Mouse (Mus musculus) midbrain, embryonic 15.5 days (tissue): ENCODE measurements around the gene Plxnb3. TPM values are rescaled to one million over a fixed set of nuclear protein-coding genes. Genes with fewer than 3 reads are reported as not detected.
A peak's percentile ranks its signal among the peaks of the same experiment; 100 is the strongest.

ENCODE experiments used
- ATAC-seq: fragments of 200-750 bp; cut with Nextera tagmentation; replicated peaks from 2 replicates; pipeline ENCODE4 v1.8.0; 2017; ENCODE audit warnings: moderate TSS enrichment
- H3K27ac ChIP-seq: fragments of 300-500 bp; sonication (generic); 2 replicates; pipeline ENCODE4 v1.5.1; 2015; ENCODE audit warnings: mild to moderate bottlenecking, inconsistent platforms
- H3K27me3 ChIP-seq: fragments of 300-500 bp; sonication (generic); replicated peaks from 2 replicates; pipeline ENCODE4 v1.6.1; 2015; ENCODE audit warnings: inconsistent platforms
- H3K36me3 ChIP-seq: fragments of 300-500 bp; sonication (generic); replicated peaks from 2 replicates; pipeline ENCODE4 v1.6.1; 2015; ENCODE audit warnings: inconsistent platforms
- H3K4me1 ChIP-seq: fragments of 300-500 bp; sonication (generic); 2 replicates; pipeline ENCODE4 v1.6.1; 2015; ENCODE audit warnings: inconsistent platforms
- H3K4me2 ChIP-seq: fragments of 300-500 bp; sonication (generic); 2 replicates; pipeline ENCODE4 v1.6.1; 2015; ENCODE audit warnings: inconsistent platforms, mild to moderate bottlenecking, moderate library complexity
- H3K4me3 ChIP-seq: fragments of 300-500 bp; sonication (generic); 2 replicates; pipeline ENCODE4 v1.5.1; 2015; ENCODE audit warnings: mild to moderate bottlenecking, inconsistent platforms
- H3K9ac ChIP-seq: fragments of 300-500 bp; sonication (generic); 2 replicates; pipeline ENCODE4 v1.6.1; 2015; ENCODE audit warnings: mild to moderate bottlenecking, inconsistent platforms
- H3K9me3 ChIP-seq: fragments of 300-500 bp; sonication (generic); 2 replicates; pipeline ENCODE4 v1.6.1; 2016; ENCODE audit warnings: inconsistent platforms
- WGBS: fragments of 180-500 bp; shearing (Covaris S2); methylation state at CpG from one replicate; pipeline ENCODE4 v1.1.7; 2015; ENCODE audit warnings: mixed read lengths; 5-methylcytosine and 5-hydroxymethylcytosine counted together
- polyA plus RNA-seq: library from polyadenylated mRNA; unstranded; fragments of >200 nt; fragmentation: Nextera tagmentation; extraction: Ambion mirVana; gene quantifications from 2 replicates; pipeline ENCODE4 v1.2.1, GENCODE M21; 2015

Gene Plxnb3
- polyA plus RNA-seq, 1 experiment from 2014 or later: 0.35 TPM

DNA sequence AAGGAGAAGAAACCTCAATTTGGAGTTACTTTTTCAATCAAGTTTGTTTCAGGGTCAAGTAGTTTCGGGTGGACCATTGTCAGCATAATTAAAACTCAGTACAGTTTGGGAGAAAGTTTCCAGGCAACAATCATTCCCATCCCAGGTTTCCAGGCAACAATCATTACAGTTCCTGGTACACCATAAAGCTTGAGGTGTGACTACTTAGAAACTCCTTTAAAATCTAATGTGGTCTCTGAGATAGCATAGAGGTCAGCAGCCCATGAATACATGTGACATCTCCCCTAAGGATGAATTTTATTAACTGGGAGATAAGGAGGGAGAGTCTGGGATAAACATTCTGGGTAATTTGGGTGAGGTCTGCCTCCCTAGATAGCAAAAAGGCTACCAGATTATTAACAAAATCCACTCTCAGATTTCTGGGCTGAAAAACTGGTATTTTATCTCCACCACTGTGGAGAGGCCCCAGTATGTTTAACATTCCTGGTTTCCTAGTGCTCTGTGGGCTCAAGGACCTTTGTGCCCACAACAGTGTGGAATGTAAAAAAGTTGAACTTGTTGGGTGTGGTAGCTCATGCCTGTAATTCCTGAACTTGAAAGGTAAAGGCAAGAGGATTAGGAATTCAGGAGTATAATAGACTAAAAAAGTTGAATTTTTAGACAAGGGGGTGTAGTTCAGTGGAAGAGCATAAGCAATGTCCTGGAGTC is 12.0 kb upstream of the Plxnb3 start:
- H3K4me2 ChIP-seq: no peak overlapping the region
- no peak overlapping the region for H3K9ac ChIP-seq
- H3K4me1 ChIP-seq: no peaks in the 10 kb centered on the region
- H3K27ac ChIP-seq: no peak overlapping the region
- H3K9me3 ChIP-seq: no peaks in the 10 kb centered on the region
- no peaks in the 10 kb centered on the region for H3K36me3 ChIP-seq
- ATAC-seq: no peak
- H3K4me3 ChIP-seq: no peak overlapping the region
- WGBS: 88% methylated on average over 1 of the region's 1 CpGs
- no peaks in the 10 kb centered on the region for H3K27me3 ChIP-seq

DNA sequence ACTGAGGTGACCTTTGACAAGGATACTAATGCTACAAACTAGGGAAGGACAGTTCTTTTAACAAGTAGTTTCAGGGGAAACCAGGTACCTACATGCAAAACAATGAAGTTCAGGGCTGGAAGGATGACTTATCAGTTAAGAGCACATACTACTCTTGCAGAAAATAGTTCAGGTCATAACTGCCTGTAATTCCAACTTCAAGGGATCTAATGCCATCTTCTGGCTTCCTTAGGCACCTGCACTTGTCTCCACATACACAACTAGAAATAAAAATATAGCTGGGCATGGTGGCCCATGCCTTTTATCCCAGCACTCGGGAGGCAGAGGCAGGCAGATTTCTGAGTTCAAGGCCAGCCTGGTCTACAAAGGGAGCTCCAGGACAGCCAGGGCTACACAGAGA is 7.9 kb upstream of the Plxnb3 start:
- H3K27ac ChIP-seq: no peak overlapping the region
- no peak overlapping the region for H3K4me2 ChIP-seq
- no peak overlapping the region for H3K9ac ChIP-seq
- ATAC-seq: no peak
- WGBS: 86% methylated on average over 1 of the region's 1 CpGs
- no peaks in the 10 kb centered on the region for H3K27me3 ChIP-seq
- no peaks in the 10 kb centered on the region for H3K9me3 ChIP-seq
- no peaks in the 10 kb centered on the region for H3K4me1 ChIP-seq
- no peaks in the 10 kb centered on the region for H3K36me3 ChIP-seq
- no peak overlapping the region for H3K4me3 ChIP-seq

DNA sequence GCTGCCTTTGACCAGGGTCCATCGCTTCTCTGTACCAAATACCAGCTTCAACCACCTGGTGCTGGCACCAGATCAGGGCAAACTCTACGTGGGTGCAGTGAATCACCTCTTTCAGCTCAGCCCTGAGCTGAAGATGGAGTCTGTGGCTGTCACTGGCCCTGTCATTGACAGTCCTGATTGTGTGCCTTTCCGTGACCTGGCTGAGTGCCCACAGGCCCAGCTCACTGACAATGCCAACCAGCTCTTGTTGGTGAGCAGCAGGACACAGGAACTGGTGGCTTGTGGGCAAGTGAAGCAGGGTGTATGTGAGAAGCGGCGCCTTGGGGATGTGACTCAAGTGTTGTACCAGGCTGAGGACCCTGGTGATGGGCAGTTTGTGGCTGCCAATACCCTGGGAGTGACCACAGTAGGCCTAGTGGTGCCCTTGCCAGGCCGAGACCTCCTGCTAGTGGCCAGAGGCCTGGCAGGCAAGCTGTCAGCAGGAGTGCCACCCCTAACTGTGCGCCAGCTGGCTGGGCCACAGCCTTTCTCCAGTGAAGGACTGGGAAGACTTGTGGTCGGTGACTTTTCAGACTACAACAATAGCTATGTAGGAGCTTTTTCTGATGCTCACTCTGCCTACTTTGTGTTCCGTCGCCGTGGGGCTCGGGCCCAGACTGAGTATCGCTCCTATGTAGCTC is 1.9 kb downstream of the Plxnb3 start:
- Histone ChIP-seq H3K4me1 (no peaks in the 10 kb centered on the region), H3K36me3 (no peaks in the 10 kb centered on the region), H3K4me2 (no peak overlapping the region), H3K9me3 (no peaks in the 10 kb centered on the region), H3K9ac (no peak overlapping the region), H3K27ac (no peak overlapping the region), H3K4me3 (no peak overlapping the region), H3K27me3 (no peaks in the 10 kb centered on the region)
- ATAC-seq: no peak
- 78% methylated on average over 13 of the region's 13 CpGs for WGBS

DNA sequence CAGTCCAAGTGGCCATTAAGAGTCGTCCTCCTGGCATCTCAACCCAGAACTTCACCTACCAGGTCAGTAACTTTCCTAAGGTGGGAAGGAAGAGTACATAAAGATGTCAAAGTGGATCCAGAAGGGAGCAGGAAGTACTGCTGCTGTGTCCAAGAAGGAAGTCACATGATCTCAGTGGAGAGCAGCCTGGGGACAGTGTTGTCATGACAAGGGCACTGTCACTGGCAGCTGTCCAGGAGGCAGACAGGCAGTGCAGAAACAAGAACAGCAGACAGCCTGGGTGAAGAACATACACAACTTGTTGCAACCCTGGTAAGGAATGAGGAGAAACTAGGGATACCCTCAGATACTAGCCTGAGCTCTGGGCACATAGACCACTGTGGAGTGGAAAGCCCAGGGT is 8.4 kb downstream of the Plxnb3 start:
- no peak overlapping the region for H3K4me2 ChIP-seq
- no peaks in the 10 kb centered on the region for H3K36me3 ChIP-seq
- no peak overlapping the region for H3K27ac ChIP-seq
- H3K27me3 ChIP-seq: no peaks in the 10 kb centered on the region
- no peaks in the 10 kb centered on the region for H3K4me1 ChIP-seq
- no peak overlapping the region for H3K9ac ChIP-seq
- no peak overlapping the region for H3K4me3 ChIP-seq
- no peaks in the 10 kb centered on the region for H3K9me3 ChIP-seq
- ATAC-seq: no peak
- 71% methylated on average over 1 of the region's 1 CpGs for WGBS

DNA sequence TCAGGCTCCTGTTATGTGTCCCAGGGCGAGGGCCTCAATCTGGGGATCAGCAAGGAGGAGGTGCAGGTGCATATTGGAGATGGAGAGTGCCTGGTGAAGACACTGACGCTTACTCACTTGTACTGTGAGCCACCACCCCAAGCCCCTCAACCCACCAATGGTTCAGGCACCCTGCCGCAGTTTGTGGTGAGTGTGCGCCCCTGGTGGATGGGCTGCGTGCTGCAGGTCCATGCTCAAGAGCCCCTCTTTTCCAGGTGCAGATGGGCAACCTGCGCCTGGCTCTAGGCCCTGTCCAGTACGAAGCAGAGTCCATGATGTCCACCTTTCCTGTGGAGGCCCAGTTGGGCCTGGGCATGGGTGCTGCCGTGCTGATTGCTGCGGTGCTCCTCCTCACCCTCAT is 10.4 kb downstream of the Plxnb3 start:
- H3K9me3 ChIP-seq: no peaks in the 10 kb centered on the region
- WGBS: 60% methylated on average over 9 of the region's 9 CpGs

DNA sequence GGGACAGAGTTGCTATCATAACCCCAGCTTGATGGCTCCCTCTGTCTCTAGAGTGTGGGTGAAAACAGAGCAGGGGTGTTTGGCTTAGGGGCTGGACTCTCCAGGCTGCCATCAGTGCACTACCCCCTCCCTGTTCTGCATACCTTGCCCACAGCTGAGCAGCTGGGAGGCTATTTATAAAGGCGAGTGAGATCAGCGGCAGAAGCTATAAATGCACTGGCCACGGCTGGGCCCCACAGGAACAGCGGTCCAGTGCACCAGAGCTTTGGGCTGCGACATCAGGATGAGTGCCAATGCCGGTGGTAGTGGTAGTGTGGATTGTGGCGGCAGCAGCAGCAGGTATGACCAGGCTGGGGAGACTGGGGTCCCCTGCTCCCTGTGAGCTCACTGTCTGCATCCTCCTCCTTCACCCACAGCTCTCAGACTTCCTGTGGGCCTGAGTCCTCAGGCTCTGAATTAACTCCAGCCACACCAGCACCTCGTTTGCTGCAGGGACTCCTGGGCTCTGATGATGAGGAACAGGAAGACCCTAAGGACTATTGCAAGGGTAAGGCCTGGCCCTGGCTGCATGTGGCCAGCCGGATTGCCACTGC is 17.4 kb downstream of the Plxnb3 start, which contains the start of gene Srpk3:
TSS of gene Srpk3 (plus strand) at position 238 of the 593 bp plus-strand sequence.
- 55% methylated on average over 9 of the region's 9 CpGs for WGBS
- Histone ChIP-seq H3K4me1 (no peaks in the 10 kb centered on the region), H3K36me3 (peaks cover 3% of the 10 kb centered on the region; the same call in 1 of the 2 replicates), H3K4me3 (no peak within 1 kb of the TSS), H3K27ac (no peak within 1 kb of the TSS), H3K9me3 (no peaks in the 10 kb centered on the region), H3K27me3 (no peaks in the 10 kb centered on the region), H3K4me2 (no peak within 1 kb of the TSS), H3K9ac (no peak within 1 kb of the TSS)
- ATAC-seq: peak; percentile 15; the same call in 1 of the 2 replicates

More for the DNA sequence above, 10.4 kb downstream of the Plxnb3 start:
- H3K4me1 ChIP-seq: no peaks in the 10 kb centered on the region
- no peaks in the 10 kb centered on the region for H3K36me3 ChIP-seq
- no peak overlapping the region for H3K27ac ChIP-seq
- no peak for ATAC-seq
- H3K4me2 ChIP-seq: no peak overlapping the region
- no peak overlapping the region for H3K4me3 ChIP-seq
- no peaks in the 10 kb centered on the region for H3K27me3 ChIP-seq
- H3K9ac ChIP-seq: no peak overlapping the region

DNA sequence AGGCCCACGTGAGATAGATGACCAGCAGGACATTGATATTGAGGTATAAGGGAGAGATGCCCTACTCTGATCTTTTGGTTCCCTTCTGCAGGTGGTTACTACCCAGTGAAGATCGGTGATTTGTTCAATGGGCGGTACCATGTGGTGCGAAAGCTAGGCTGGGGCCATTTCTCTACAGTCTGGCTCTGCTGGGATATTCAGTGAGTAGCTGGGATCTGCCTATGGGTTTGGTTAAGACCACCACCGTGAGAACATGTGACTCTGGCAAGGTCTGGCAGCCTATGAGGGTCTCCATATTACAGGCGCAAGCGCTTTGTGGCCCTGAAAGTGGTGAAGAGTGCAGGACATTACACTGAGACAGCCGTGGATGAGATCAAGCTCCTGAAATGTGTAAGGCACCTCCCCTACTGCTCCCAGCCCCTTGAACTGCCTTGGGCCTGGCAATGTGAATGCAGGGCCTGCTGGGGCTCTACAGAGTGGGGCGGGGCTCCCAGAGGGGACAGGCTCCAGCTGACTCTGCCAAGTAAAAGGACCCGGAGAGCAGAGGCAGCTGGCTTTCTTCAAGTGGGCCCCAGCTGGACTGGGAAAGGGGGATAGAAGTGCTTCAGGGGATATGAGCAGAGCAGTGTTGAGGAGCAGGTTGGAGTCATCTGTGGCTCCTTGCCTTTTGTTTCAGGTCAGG is 18.1 kb downstream of the Plxnb3 start:
- Histone ChIP-seq H3K36me3 (peaks cover 6% of the 10 kb centered on the region; the same call in 1 of the 2 replicates), H3K27ac (no peak overlapping the region), H3K27me3 (no peaks in the 10 kb centered on the region), H3K9me3 (no peaks in the 10 kb centered on the region), H3K4me2 (no peak overlapping the region), H3K4me1 (no peaks in the 10 kb centered on the region), H3K9ac (no peak overlapping the region), H3K4me3 (no peak overlapping the region)
- WGBS: 77% methylated on average over 10 of the region's 10 CpGs
- peak; percentile 53 for ATAC-seq

DNA sequence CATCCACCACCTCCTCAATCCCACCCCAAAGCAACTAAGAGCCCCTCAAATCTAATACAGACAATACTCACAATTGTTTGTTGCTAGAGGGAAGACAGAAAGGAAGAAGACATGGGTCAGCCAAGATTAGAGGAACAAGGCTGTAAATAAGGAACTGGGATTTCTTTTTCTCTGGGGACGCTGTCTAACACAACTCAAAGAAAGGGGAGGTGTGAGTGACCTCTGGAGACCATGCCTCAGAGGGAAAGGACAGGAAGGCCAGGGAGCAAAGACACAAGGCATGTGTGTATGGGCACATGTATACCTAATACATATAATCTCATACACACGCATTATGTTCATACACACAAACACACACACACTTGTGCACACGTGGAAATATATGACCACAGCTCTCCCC is 25.3 kb downstream of the Plxnb3 start:
- ATAC-seq: no peak
- Histone ChIP-seq H3K27me3 (no peaks in the 10 kb centered on the region), H3K4me1 (peaks cover 14% of the 10 kb centered on the region), H3K4me3 (no peak overlapping the region), H3K36me3 (peaks cover 17% of the 10 kb centered on the region), H3K9ac (no peak overlapping the region), H3K4me2 (no peak overlapping the region), H3K27ac (no peak overlapping the region), H3K9me3 (no peaks in the 10 kb centered on the region)
- WGBS: 94% methylated on average over 3 of the region's 3 CpGs

DNA sequence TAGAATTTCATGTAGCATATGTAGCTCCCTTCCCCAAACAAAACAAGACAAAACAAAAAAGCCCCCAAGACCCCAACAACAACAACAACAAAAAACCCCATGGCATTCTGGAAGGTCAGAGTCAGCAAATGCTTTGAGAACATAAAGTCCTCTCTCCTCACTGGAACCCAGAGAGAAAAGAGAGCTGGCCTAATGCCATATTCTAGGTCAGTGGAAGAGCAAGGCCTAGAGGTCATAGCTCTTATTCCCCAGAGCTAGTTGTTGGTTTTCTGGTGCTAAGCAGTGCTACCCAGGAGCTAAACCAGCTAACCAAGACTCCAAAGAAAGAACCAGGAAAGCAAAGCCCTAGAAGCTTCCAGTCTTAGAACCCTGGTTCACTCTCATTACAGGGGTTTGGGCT is 28.8 kb downstream of the Plxnb3 start:
- H3K9ac ChIP-seq: peak overlapping the region; percentile 61
- no peak for ATAC-seq
- H3K4me3 ChIP-seq: peak overlapping the region; percentile 49
- H3K27me3 ChIP-seq: no peaks in the 10 kb centered on the region
- H3K4me1 ChIP-seq: peaks cover 28% of the 10 kb centered on the region
- H3K4me2 ChIP-seq: peak overlapping the region; percentile 55
- peak overlapping the region; percentile 90 for H3K27ac ChIP-seq
- no peaks in the 10 kb centered on the region for H3K9me3 ChIP-seq
- H3K36me3 ChIP-seq: peaks cover 10% of the 10 kb centered on the region

DNA sequence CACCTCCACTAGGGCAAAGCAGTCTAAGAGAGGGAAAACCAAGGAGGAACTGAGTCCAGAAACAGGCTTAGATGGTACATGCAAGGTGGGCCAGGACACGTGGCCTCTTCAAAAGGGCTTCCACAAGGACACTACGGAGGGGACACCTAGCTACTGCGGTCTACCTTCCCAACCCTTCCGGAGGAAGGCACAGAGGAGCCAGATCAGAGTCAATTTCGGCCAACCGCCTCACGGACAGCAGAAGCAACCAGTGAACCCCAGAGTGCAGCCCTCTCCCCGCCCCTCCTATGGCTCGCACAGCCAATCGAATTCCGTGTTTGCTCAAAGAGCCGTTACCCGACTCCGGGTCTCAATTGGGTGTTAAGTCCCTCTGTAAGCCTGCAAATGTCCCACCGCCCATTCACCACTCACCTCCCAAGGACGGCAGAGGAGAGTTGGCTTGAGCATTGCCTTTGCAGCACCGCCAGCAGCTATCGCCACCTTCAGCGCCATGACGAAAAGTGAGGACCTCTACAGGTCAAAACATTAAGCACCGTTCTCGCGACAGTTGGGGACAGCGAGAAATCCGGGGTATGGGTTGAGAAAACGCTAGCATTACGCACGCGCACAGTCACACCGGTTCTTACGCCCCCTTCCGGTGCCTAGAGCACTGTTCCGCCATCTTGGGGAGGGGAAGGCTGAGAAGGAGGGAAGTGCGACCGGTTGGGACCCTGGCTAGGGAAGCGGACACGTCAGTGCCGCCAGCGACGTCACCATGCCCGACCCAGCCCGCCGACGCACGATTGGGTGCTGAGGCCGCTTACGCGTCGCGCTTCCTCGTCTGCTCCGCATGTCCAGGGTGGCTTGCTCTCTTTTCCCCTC is 29.7 kb downstream of the Plxnb3 start, which contains the start of the genes Idh3g and Ssr4:
TSS of gene Idh3g (minus strand) at position 534 of the 861 bp plus-strand sequence.
TSS of gene Ssr4 (plus strand) at position 665 of the 861 bp plus-strand sequence.
- Histone ChIP-seq H3K27ac (peak within 1 kb of the TSS; percentile 90), H3K9ac (peak within 1 kb of the TSS; percentile 63), H3K36me3 (peaks cover 6% of the 10 kb centered on the region; the same call in 1 of the 2 replicates), H3K27me3 (no peaks in the 10 kb centered on the region), H3K4me2 (peak within 1 kb of the TSS; percentile 58), H3K4me3 (peak within 1 kb of the TSS; percentile 49), H3K9me3 (no peaks in the 10 kb centered on the region), H3K4me1 (peaks cover 28% of the 10 kb centered on the region)
- 26% methylated on average over 52 of the region's 52 CpGs for WGBS
- peak; percentile 98 for ATAC-seq

DNA sequence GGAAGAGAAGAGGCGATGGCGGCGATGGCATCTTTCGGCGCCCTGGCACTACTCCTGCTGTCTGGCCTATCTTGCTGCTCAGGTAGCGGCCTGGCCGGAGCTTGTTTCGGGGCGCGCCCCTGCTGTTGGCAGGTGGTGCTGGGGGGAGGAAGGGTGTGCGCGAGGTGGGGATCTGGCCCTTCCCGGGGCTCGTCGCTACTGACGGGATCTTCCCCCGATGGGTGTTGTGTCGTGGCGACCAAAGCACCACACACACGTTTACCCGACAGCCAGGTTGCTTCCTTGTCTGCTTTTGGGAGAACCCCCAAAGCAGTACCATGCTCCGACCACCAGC is 30.3 kb downstream of the Plxnb3 start:
- WGBS: 20% methylated on average over 22 of the region's 22 CpGs
- Histone ChIP-seq H3K4me1 (peaks cover 28% of the 10 kb centered on the region), H3K36me3 (0 out of 2 replicates have a peak, but pooled peaks cover 3% of the 10 kb centered on the region), H3K9me3 (no peaks in the 10 kb centered on the region), H3K4me3 (peak overlapping the region; percentile 49), H3K9ac (peak overlapping the region; percentile 63), H3K27ac (peak overlapping the region; percentile 90), H3K27me3 (no peaks in the 10 kb centered on the region), H3K4me2 (peak overlapping the region; percentile 58)
- 0 out of 2 replicates have a peak, but pooled peaks have one; percentile 19 for ATAC-seq
